Mouse (Mus musculus) heart, adult 2 months (tissue): ENCODE data around the gene Tmtc1.

Source experiments
- CTCF ChIP-seq: fragments of 200-600 bp; IDR thresholded peaks from 2 replicates; pipeline ENCODE4 v1.8.1; 2022; ENCODE audit warnings: antibody characterized with exemption, mild to moderate bottlenecking, moderate library complexity
- POLR2A ChIP-seq: fragments of 200-500 bp; IDR thresholded peaks from 2 replicates; pipeline ENCODE4 v1.6.1; 2011; ENCODE audit warnings: mild to moderate bottlenecking, low read depth, low read length, control low read depth; ENCODE audit not compliant: insufficient read depth

GRCm38 (mm10) chr6:148297086-148297485, 147.1 kb downstream of the Tmtc1 start:
- TF ChIP-seq CTCF: no peak
- no peak for TF ChIP-seq POLR2A
